Mouse (Mus musculus) spleen, adult 18-20 months (tissue): ENCODE data around the gene Zfp697.
"Not testable (repeated sequence)": the region's sequence is repeated elsewhere in the genome, so short reads cannot be mapped to it uniquely, and the experiment has no call there.

Experiments used
- DNase-seq, 2 experiments: peaks; one replicate each; pipeline ENCODE4 v3.0.0; 2022; ENCODE audit warnings: mixed read lengths in 2 of 2

Zfp697 gene

GRCm38 (mm10) chr3:98524552-98524951 is 142.3 kb downstream of the Zfp697 start:
- not testable (repeated sequence) for DNase-seq

GRCm38 (mm10) chr3:98524978-98525377 is 142.7 kb downstream of the Zfp697 start:
- not testable (repeated sequence) for DNase-seq

GRCm38 (mm10) chr3:98547641-98548040 is 165.4 kb downstream of the Zfp697 start:
- DNase-seq, result not testable (repeated sequence)

- DNase-seq, result not testable (repeated sequence)
Observed at GRCm38 (mm10) chr3:98548495-98548894, 166.2 kb downstream of the Zfp697 start.

GRCm38 (mm10) chr3:98550215-98550614 is 168.0 kb downstream of the Zfp697 start:
- not testable (repeated sequence) for DNase-seq

- not testable (repeated sequence) for DNase-seq
Observed at GRCm38 (mm10) chr3:98550832-98551231, 168.6 kb downstream of the Zfp697 start.

- DNase-seq, result not testable (repeated sequence)
Observed at GRCm38 (mm10) chr3:98560711-98561110, 178.4 kb downstream of the Zfp697 start.

- DNase-seq, result not testable (repeated sequence)
Observed at GRCm38 (mm10) chr3:98563831-98564230, 181.6 kb downstream of the Zfp697 start.

- not testable (repeated sequence) for DNase-seq
Observed at GRCm38 (mm10) chr3:98564894-98565293, 182.6 kb downstream of the Zfp697 start.

GRCm38 (mm10) chr3:98567717-98568116 is 185.5 kb downstream of the Zfp697 start:
- not testable (repeated sequence) for DNase-seq

- not testable (repeated sequence) for DNase-seq
Observed at GRCm38 (mm10) chr3:98581024-98581423, 198.8 kb downstream of the Zfp697 start.

- not testable (repeated sequence) for DNase-seq
Observed at GRCm38 (mm10) chr3:98582202-98582601, 199.9 kb downstream of the Zfp697 start.

GRCm38 (mm10) chr3:98582622-98583021 is 200.4 kb downstream of the Zfp697 start:
- DNase-seq, result not testable (repeated sequence)

- no peak for DNase-seq
Observed at GRCm38 (mm10) chr3:98587721-98588120, 205.5 kb downstream of the Zfp697 start.

- no peak for DNase-seq
Observed at GRCm38 (mm10) chr3:98588707-98589106, 206.4 kb downstream of the Zfp697 start, which contains the start of gene Gm10681. TSS of gene Gm10681 (minus strand) at chr3:98588807.

- not testable (repeated sequence) for DNase-seq
Observed at GRCm38 (mm10) chr3:98613540-98613939, 231.3 kb downstream of the Zfp697 start.

GRCm38 (mm10) chr3:98613963-98614362 is 231.7 kb downstream of the Zfp697 start:
- no peak for DNase-seq

GRCm38 (mm10) chr3:98614406-98614927 is 232.2 kb downstream of the Zfp697 start:
- not testable (repeated sequence) for DNase-seq

- DNase-seq, result not testable (repeated sequence)
Observed at GRCm38 (mm10) chr3:98616244-98616643, 234.0 kb downstream of the Zfp697 start.

- not testable (repeated sequence) for DNase-seq
Observed at GRCm38 (mm10) chr3:98616786-98617185, 234.5 kb downstream of the Zfp697 start.

- DNase-seq, result no peak
Observed at GRCm38 (mm10) chr3:98629633-98630032, 247.4 kb downstream of the Zfp697 start.

GRCm38 (mm10) chr3:98630152-98630551 is 247.9 kb downstream of the Zfp697 start, which contains the start of gene Hsd3b5:
TSS of gene Hsd3b5 (minus strand) at chr3:98630252.
- DNase-seq, result no peak

- DNase-seq, result no peak
Observed at GRCm38 (mm10) chr3:98635145-98635544, 252.9 kb downstream of the Zfp697 start.

- no peak for DNase-seq
Observed at GRCm38 (mm10) chr3:98680786-98681185, 298.5 kb downstream of the Zfp697 start.

GRCm38 (mm10) chr3:98682401-98682800 is 300.1 kb downstream of the Zfp697 start:
- DNase-seq, result no peak
